Mouse (Mus musculus): ENCODE results near the gene Cmya5. TPM values are rescaled to one million over a fixed set of nuclear protein-coding genes. Genes with fewer than 3 reads are reported as not detected.
"Not testable (repeated sequence)": the region's sequence is repeated elsewhere in the genome, so short reads cannot be mapped to it uniquely, and the experiment has no call there.

The Cmya5 gene
- polyA plus RNA-seq, 1 experiment = 2.6 TPM

- DNase-seq = no peak
- H3K27ac ChIP-seq (ENCODE audit: insufficient read depth, low read length) = no peak overlapping the region
- TF ChIP-seq CTCF (IDR thresholded peaks at IDR 0.05; ENCODE audit: borderline replicate concordance, insufficient read depth, low read depth, low read length) (no peak), POLR2A (IDR thresholded peaks at IDR 0.05; ENCODE audit: borderline replicate concordance, insufficient read depth, low read length) (no peak)
- H3K4me3 ChIP-seq (replicated peaks; ENCODE audit: insufficient read depth, low read depth, low read length) = no peak overlapping the region
- H3K4me1 ChIP-seq (ENCODE audit: control insufficient read depth, insufficient read depth, low read length) = peaks cover 18% of the 10 kb centered on the region; the same call in 1 of the 2 replicates
- 95% methylated on average over 2 of the region's 2 CpGs for WGBS
- no peaks in the 10 kb centered on the region for H3K27me3 ChIP-seq (ENCODE audit: control insufficient read depth, insufficient read depth, low read length)
Measured at GRCm38 (mm10) chr13:93092916-93093429, 51.6 kb downstream of the Cmya5 start.

- Histone ChIP-seq H3K27me3 (ENCODE audit: control insufficient read depth, insufficient read depth, low read length) (no peaks in the 10 kb centered on the region), H3K4me1 (ENCODE audit: control insufficient read depth, insufficient read depth, low read length) (peaks cover 18% of the 10 kb centered on the region; the same call in 1 of the 2 replicates), H3K4me3 (replicated peaks; ENCODE audit: insufficient read depth, low read depth, low read length) (no peak overlapping the region), H3K27ac (ENCODE audit: insufficient read depth, low read length) (no peak overlapping the region)
- TF ChIP-seq POLR2A (IDR thresholded peaks at IDR 0.05; ENCODE audit: borderline replicate concordance, insufficient read depth, low read length) = no peak
- no peak for TF ChIP-seq CTCF (IDR thresholded peaks at IDR 0.05; ENCODE audit: borderline replicate concordance, insufficient read depth, low read depth, low read length)
- peak; percentile 54 to 63 for DNase-seq
- 60% methylated on average over 10 of the region's 10 CpGs for WGBS
Measured at GRCm38 (mm10) chr13:93091866-93092455, 52.6 kb downstream of the Cmya5 start.

- WGBS = 91% methylated on average over 9 of the region's 9 CpGs
Measured at GRCm38 (mm10) chr13:93091176-93091575, 53.3 kb downstream of the Cmya5 start.

DNA sequence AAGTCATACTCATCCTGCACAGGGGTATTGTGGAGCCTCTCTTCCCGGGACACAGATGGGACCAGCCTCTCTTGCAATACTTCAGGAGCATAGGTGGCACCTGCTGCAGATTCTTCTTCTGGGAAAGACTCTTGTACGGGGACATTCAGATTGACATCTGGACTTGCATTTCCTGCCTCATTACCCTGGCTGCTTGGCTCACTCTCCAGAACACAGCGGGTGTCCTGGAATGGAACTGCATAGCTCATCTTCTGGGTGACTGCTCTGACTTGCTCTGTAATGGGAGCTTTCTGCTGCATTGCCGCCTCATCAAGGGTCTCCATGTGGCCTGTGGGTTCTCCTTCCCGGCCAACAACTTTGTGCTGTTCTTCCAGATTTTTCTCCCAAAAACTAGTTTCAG is 55.0 kb downstream of the Cmya5 start:
- no peak overlapping the region for H3K27ac ChIP-seq (ENCODE audit: insufficient read depth, low read length)
- DNase-seq = peak; percentile 65 to 66
- no peaks in the 10 kb centered on the region for H3K27me3 ChIP-seq (ENCODE audit: control insufficient read depth, insufficient read depth, low read length)
- 14% methylated on average over 5 of the region's 5 CpGs for WGBS
- no peak overlapping the region for H3K4me3 ChIP-seq (replicated peaks; ENCODE audit: insufficient read depth, low read depth, low read length)
- peaks cover 17% of the 10 kb centered on the region; the same call in 1 of the 2 replicates for H3K4me1 ChIP-seq (ENCODE audit: control insufficient read depth, insufficient read depth, low read length)
- TF ChIP-seq CTCF (IDR thresholded peaks at IDR 0.05; ENCODE audit: borderline replicate concordance, insufficient read depth, low read depth, low read length) (no peak), POLR2A (IDR thresholded peaks at IDR 0.05; ENCODE audit: borderline replicate concordance, insufficient read depth, low read length) (no peak)

More at GRCm38 (mm10) chr13:93091176-93091575, 53.3 kb downstream of the Cmya5 start:
- Histone ChIP-seq H3K27ac (ENCODE audit: insufficient read depth, low read length) (no peak overlapping the region), H3K4me1 (ENCODE audit: control insufficient read depth, insufficient read depth, low read length) (peaks cover 18% of the 10 kb centered on the region; the same call in 1 of the 2 replicates), H3K27me3 (ENCODE audit: control insufficient read depth, insufficient read depth, low read length) (no peaks in the 10 kb centered on the region), H3K4me3 (replicated peaks; ENCODE audit: insufficient read depth, low read depth, low read length) (no peak overlapping the region)
- no peak for DNase-seq
- no peak for TF ChIP-seq POLR2A (IDR thresholded peaks at IDR 0.05; ENCODE audit: borderline replicate concordance, insufficient read depth, low read length)
- no peak for TF ChIP-seq CTCF (IDR thresholded peaks at IDR 0.05; ENCODE audit: borderline replicate concordance, insufficient read depth, low read depth, low read length)

GRCm38 (mm10) chr13:93085711-93086110 is 58.8 kb downstream of the Cmya5 start:
- TF ChIP-seq POLR2A (IDR thresholded peaks at IDR 0.05; ENCODE audit: borderline replicate concordance, insufficient read depth, low read length) = no peak
- no peak for TF ChIP-seq CTCF (IDR thresholded peaks at IDR 0.05; ENCODE audit: borderline replicate concordance, insufficient read depth, low read depth, low read length)
- Histone ChIP-seq H3K27ac (ENCODE audit: insufficient read depth, low read length) (no peak overlapping the region), H3K4me1 (ENCODE audit: control insufficient read depth, insufficient read depth, low read length) (peaks cover 5% of the 10 kb centered on the region; the same call in 1 of the 2 replicates), H3K4me3 (replicated peaks; ENCODE audit: insufficient read depth, low read depth, low read length) (no peak overlapping the region), H3K27me3 (ENCODE audit: control insufficient read depth, insufficient read depth, low read length) (no peaks in the 10 kb centered on the region)
- WGBS = 93% methylated on average over 4 of the region's 4 CpGs
- no peak for DNase-seq

GRCm38 (mm10) chr13:93082324-93082723 is 62.2 kb downstream of the Cmya5 start:
- H3K4me3 ChIP-seq (replicated peaks; ENCODE audit: insufficient read depth, low read depth, low read length); H3K27me3 ChIP-seq (ENCODE audit: control insufficient read depth, insufficient read depth, low read length); H3K4me1 ChIP-seq (ENCODE audit: control insufficient read depth, insufficient read depth, low read length); DNase-seq; H3K27ac ChIP-seq (ENCODE audit: insufficient read depth, low read length): not testable (repeated sequence)
- 88% methylated on average over 1 of the region's 1 CpGs for WGBS

- no peaks in the 10 kb centered on the region for H3K27me3 ChIP-seq (ENCODE audit: control insufficient read depth, insufficient read depth, low read length)
- H3K4me1 ChIP-seq (ENCODE audit: control insufficient read depth, insufficient read depth, low read length) = no peaks in the 10 kb centered on the region
- TF ChIP-seq CTCF (IDR thresholded peaks at IDR 0.05; ENCODE audit: borderline replicate concordance, insufficient read depth, low read depth, low read length) = no peak
- TF ChIP-seq POLR2A (IDR thresholded peaks at IDR 0.05; ENCODE audit: borderline replicate concordance, insufficient read depth, low read length) = no peak
- DNase-seq = no peak
- H3K4me3 ChIP-seq (replicated peaks; ENCODE audit: insufficient read depth, low read depth, low read length) = no peak overlapping the region
- 97% methylated on average over 2 of the region's 2 CpGs for WGBS
- no peak overlapping the region for H3K27ac ChIP-seq (ENCODE audit: insufficient read depth, low read length)
Measured at GRCm38 (mm10) chr13:93080859-93081258, 63.7 kb downstream of the Cmya5 start.

DNA sequence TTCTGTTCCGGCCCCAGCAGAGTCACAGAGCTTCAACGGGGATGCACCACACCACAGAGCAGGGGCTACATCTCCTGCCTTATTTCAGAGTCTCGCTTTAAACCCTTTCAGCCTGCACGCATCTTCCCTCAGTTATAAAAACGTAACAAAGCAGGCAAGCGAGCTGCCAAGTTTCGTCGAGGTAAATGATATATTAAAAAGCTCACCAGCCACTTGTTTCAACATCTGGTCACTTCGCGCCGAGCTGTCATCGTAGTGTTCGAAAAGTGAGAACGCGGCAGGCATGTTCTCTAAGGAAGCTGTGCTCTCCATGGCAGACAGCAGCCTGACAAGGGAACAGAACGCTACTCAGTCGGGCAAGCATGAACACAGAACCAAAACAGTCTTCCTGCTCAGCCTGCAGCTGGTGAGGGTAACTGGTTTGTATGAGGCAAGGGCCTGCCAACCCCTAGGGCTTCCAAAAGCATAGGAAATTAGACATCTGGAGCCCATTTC is 70.3 kb downstream of the Cmya5 start:
- no peak for TF ChIP-seq POLR2A (IDR thresholded peaks at IDR 0.05; ENCODE audit: borderline replicate concordance, insufficient read depth, low read length)
- no peak for DNase-seq
- 44% methylated on average over 17 of the region's 17 CpGs for WGBS
- Histone ChIP-seq H3K4me1 (ENCODE audit: control insufficient read depth, insufficient read depth, low read length) (peaks cover 8% of the 10 kb centered on the region), H3K27ac (ENCODE audit: insufficient read depth, low read length) (no peak overlapping the region), H3K27me3 (ENCODE audit: control insufficient read depth, insufficient read depth, low read length) (no peaks in the 10 kb centered on the region), H3K4me3 (replicated peaks; ENCODE audit: insufficient read depth, low read depth, low read length) (no peak overlapping the region)
